Mouse (Mus musculus): ENCODE results near the gene Gm44965.
"Not testable (repeated sequence)": the region's sequence is repeated elsewhere in the genome, so short reads cannot be mapped to it uniquely, and the experiment has no call there.

The Gm44965 gene

DNA sequence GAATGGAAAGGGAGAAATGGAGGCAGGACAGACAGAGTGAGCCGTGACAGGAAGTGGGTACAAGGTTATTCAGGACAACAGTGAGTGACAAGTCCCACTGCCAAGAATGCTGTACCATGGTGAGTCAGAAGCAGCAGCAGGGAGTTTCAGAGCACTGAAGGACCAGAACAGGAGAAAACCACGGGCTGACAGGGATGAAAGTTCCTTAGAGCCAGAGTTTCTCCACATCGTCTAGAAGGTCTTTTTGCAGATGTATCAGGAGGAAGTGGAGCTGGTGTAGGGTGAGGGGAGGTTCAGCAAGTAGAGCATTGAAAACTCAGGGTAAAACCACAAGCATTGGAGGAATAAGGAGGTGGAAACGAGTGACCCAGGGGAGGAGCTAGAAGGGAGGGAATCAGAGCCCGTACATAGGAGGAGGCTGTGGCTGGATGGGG, 14.5 kb upstream of the Gm44965 start:
- in situ Hi-C loops (cut with MboI), result no loop called here

DNA sequence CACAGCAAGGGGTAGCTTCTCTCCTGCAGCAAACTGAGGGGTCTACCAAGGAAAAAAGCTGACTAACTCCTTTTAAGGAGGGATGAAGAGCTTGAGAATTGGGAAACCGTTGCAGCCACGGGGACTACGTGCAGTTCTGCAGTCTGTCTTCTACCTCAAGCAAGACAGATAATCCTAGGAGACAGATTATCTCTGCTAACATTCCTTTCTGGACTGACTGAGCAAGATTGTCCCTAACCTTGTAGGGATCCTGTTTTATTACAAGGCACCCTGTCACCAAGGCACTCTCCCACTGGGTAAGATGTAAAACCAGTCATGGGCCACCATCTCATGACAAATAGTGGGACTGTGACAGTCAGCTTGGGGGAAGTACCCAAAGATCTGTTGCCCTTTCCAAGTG, 12.5 kb upstream of the Gm44965 start:
- in situ Hi-C loops (cut with MboI), result no loop called here

DNA sequence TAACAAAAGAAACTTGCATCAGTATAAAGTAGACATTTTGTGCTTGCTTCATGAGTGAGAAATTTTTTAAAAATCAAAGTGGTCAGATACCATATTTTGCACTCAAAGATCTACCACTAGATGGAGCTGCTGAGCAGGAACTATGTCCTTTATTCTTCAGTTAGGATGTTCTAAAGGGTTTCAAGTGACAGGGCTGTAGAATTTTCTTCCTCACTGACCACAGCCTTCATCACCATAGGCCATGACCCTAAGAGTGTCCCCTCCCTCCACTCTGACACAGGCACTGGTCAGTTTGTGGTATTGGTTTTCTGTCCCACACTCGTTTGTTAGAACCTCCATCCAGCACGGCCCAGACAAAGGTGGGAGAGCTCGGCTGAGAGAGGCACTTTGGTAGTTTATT, 11.7 kb upstream of the Gm44965 start:
- in situ Hi-C loops (cut with MboI), result no loop called here

DNA sequence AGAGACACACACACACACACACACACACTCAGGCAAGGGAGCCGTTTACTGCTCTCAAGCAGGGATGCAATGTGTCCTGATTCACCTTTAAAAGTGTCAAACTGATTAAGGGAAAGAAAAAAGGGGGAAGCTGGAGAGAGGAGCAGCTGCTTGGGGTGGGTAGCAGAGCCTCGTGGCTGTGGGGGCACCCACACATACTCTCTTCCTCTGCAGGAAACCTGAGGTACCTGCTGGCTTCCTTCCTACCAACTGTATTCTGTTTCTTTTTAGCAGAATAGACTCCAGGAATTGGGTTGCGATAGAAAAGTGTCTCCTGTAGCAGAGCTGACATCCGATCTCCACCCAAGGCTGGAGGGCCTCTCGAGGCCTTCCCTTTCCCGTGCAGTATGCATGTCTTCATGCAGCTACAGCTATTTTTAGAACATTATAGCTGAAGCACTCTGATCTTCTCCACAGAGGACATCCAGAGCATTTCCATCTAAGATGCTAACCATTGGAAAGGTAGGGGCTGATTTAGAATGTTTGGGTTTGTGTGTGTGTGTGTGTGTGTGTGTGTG, 4.5 kb upstream of the Gm44965 start, which contains the start of gene Gm45021:
TSS of gene Gm45021 (plus strand) at position 417 of the 557 bp plus-strand sequence.
- in situ Hi-C loops (cut with MboI), result no loop called here

DNA sequence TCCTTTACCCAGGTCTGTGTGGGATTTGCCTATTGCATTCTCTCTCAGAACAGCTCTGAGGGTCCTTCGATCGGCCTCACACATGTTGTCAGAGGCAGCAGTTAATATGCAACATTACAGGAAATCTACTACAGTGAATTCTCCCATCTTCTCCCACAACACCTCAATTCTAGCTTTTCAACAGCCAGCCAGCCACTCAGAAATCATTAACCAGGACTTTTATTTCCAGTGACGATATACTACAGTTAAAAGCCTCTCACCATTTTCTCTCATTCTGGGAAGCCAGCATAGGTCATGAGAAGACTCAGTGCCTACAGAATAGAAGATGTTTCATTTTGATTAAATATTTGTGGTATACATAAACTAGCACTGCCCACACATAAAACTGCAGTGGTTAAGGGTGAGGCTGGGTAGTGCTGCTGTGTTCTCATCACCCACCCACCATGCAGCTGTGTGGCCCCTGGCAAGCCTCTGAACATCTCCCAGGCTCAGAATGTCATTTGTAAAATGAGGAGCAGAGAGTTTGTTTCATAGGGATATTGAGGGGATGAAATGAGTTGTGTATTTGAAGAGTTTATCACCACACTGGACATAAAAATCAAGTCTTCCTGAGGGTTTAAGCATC, 2.4 kb upstream of the Gm44965 start:
- in situ Hi-C loops (cut with MboI), result no loop called here

DNA sequence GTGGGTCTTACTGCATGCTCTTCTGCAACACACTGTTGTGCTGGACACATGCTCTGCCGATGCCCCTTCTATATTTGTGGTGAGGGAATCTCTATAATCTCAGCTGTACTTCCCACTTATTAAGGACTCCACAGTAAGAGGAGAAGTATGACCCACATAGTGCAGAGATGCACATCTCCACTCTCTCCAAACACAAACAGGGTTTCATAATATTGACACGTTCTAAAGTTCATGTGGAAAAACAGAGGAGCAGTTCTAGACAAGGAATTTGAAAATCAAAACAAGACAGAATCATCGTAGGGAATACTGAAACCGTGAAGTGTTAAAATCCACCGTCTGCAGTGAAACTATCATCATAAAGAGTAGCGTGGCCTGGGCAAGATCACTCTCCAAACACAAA, 1.9 kb upstream of the Gm44965 start:
- in situ Hi-C loops (cut with MboI), result no loop called here

DNA sequence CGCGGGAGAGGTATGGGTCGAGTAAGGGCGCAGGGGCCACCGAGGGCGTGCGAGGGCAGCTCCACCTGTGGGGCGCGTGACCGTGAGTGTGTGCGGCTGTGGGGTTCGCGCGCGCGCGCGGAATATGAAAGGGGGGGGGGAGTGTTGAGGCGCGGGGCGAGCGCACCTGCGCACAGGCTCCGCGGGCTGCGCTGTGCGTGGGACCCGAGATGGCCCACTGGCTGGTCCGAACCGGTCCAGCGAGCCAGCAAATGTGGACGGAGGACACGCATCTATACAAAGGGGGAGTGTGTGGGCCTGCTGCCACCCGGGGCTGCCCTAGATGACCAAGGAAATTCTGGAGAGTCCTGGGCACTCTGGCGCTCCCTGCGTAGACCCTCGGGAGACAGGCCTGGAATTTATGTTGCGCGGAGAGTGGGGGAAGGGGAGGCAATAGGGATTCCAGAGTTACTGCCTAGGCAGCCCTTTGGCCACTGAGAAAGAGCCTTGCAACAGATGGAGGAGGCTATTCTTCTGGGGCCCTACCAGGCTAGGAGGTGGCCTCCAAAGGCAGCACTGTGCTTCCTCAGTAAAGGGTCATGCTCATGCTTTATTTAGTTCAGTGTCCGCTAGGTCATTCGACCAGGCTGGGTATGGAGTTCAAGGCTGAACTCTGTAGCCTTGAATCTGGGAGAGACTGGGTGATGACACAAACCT, 450 bp downstream of the Gm44965 start:
- in situ Hi-C loops (cut with MboI), result no loop called here

DNA sequence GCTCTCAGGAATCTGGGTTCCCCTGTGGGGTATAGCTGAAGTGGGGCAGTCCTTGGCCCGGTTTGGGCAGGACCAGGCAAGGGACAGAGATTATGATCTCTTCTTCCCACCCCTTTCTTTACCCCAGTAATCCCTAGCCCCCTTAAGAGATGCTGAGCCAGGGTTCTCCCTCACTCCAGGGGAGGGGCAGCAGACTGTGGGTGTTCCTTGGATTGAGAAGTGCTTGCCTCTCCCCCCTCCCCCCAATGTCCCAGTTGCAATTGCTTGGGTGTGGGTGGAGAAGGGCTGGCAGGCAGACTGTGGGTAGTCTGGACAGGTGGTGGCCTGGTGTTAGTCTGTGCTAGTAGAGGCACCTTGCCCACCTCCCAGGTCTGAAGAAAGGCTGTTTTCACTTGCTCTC, 1.5 kb downstream of the Gm44965 start:
- in situ Hi-C loops (cut with MboI), result no loop called here

DNA sequence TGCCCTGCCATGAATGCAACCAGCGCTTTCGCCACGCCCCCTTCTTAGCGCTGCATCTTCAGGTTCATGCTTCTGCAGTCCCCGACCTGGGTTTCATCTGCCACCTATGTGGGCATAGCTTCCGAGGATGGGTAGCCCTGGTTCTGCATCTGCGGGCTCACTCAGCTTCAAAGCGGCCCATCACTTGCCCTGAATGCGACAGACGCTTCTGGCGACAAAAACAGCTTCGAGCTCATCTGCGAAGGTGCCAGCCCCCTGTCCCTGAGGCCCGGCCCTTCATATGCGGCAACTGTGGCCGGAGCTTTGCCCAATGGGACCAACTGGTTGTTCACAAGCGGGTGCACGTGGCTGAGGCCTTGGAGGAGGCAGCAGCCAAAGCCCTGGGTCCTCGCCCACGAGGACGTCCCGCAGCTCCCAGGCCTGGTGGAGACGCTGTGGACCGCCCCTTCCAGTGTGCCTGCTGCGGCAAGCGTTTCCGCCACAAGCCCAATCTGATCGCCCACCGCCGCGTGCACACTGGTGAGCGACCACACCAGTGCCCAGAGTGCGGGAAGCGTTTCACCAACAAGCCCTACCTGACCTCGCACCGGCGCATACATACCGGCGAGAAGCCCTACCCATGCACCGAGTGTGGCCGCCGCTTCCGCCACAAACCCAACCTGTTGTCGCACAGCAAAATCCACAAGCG, 2.9 kb downstream of the Gm44965 start:
- in situ Hi-C loops (cut with MboI), result no loop called here

DNA sequence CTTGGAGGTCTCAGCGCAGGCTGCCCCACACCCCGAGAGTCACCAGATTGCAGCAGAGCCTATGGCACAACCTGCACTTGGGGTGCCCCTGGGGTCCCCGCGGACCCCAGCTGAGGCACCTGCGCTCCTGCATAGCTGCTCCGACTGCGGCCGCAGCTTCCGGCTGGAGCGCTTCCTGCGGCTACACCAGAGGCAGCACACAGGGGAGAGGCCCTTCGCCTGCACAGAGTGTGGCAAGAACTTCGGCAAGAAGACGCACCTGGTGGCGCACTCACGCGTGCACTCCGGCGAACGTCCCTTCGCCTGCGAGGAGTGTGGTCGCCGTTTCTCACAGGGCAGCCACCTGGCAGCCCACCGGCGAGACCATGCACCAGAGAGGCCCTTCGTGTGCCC, 3.5 kb downstream of the Gm44965 start:
- in situ Hi-C loops (cut with MboI), result no loop called here

DNA sequence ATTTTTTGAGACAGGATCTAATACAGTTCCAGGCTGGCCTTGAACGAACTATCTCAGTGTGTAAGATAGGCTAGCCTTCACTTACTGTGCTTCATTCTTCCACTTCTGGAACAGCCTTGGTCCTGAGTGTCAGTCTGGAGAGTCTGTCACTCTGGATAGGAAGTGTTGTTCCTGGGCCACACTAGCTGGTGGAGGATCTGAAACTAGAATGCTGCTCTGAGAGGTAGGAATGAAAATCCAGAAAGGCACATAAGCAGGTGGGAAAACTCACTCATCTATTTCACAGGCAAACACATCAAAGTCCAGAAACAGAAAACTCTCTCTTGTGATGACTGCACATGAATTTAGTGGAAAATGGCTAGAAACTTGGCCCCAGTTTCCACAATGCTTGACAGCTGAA, 6.9 kb downstream of the Gm44965 start:
- in situ Hi-C loops (cut with MboI), result no loop called here

DNA sequence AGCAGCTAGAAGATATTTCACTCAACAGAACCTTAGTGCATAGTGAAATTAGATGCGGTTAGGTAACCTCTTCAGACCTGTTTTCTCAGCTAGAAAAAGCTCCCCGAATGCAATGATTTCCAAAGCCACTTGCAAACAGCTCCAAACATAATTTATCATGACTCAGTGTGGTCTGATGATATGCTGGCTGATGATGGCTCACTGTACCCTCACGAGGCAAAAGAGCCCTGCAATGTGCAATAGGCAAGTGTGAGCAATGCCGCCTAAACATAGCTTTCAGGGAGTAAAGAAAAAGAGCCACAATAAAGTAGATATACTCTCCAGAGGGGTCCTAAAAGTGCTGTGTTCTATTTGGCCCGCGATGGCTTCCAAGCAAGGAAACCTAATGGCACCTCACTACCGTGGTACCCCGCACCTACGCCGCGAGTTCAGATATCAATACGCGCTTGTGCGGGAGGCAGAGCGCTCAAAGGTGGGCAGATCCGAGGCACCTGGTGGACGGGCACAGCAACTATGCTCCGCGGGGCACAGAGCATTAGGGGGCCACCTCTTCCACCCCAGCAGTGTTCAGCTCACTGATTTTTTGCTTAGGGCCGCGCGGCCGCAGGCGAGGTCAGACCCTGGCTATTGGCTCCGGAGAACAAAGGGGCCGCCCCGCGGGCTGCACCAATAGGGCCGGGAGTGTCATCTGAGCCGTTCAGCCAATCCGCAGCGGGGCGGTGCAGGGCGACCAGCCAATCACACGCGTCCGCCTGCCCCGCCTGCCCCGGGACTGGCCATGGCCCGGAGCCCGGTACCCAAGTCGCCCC, 7.7 kb downstream of the Gm44965 start, which contains the start of gene Zfp775:
TSS of gene Zfp775 (plus strand) at position 793 of the 809 bp plus-strand sequence.
- in situ Hi-C loops (cut with MboI), result no loop called here

DNA sequence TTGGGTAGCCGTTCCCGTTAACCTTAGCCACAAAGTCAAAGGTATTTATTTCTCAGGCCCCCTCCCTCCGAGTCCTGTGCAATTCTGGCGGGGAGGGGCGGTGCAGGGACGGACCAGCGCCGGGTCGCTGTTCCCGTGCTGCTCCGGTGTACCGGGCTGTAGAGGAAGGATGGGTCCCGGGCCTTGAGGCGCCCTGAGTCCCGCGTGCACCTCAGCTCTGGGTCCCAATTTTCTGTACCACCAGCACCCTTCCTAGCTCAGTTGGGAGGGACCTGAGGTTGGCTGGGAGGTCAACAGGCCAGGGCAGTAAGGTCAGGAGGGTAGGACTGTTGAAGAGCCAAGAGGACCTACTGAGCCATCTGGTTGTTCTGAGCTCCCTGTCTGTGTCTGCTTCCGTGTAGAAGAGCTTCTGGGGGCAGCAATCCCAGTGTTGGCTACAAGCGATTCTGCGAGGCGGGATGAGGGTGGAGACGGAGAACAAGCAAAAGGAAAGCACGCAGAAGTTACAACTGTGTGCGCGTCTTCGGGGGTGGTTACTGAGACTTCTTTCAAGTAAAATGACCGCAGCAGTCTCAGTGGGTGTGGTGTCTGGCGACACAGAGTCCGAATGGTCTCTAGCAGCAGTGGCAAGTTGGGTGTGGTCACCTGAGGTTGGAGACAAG, 8.5 kb downstream of the Gm44965 start:
- in situ Hi-C loops (cut with MboI), result no loop called here

DNA sequence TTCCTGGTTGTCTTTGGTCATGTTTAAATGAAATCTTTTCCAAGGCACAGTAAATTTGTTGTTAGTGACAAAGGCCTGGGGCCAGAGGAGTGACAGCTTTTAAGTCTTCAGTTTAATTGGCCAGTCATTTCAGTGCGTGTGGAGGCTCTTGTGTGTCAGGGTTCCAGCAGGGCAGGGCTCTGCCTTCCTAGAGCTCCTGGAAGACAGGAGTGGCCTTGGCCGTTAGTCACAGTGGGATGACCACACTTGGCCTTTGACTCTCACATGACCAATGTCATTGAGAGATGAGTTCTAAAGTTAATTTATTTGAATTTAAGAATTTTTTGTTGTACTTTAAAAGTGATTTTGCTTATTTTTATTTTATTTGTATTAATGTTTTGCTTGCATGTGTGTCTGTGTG, 14.4 kb downstream of the Gm44965 start:
- in situ Hi-C loops (cut with MboI), result no loop called here

DNA sequence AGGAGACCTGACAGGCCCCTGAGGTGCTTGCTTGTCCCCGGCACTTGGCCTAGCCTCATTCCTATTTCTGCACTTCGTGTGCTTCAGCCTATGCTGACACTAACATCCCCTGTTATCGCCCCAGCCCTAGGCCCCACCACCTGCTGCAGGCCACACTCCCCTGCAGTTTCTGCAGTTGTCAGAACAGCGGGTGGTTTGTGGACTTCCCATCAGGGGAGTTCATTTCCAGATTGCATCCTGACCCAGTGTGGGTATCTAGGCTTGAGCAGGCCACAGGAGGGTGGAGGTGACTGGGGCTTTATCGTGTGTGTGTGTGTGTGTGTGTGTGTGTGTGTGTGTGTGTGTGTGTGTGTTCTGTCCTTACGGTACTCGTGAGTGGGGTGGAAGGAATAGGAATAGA, 15.8 kb downstream of the Gm44965 start:
- in situ Hi-C loops (cut with MboI), result no loop called here

DNA sequence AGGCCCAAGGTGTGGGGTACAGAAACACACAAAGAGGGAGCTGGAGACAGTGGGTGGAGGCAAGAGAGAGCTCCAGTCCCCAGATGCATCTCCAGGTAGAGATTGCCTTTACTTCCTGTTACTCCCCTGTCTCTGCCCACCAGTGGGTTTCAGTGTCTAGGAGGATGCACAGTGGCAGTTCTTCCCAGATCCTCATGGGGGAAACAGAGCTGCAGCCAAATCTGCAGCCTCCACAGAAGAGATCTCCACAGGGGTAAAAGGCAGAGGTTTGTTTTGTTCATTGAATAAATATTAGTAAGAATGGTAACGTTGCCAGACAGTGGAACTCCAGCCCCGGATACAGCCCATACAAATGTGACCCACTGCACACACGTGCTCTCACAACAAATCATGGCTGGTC, 16.9 kb downstream of the Gm44965 start:
- in situ Hi-C loops (cut with MboI), result no loop called here

DNA sequence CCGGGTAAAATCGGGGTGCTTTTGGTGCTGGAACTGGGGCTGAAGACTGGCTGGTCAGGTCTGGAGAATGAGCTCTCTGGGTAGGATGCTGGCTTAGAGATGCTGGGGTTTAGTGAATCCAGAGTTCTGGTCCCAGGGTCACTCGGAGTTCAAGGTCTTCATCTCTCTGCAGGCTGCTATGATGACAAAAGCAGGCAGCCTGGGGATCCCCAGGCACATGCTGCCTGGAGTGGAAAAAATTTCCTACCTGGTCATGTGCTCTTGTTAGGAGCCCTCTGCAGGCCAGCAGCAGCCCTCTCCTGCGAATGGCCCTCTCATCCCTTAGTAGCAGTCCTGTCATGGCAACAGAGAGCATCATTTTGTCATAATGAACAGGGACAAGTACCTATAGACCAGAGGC, 19.7 kb downstream of the Gm44965 start:
- in situ Hi-C loops (cut with MboI), result no loop called here

DNA sequence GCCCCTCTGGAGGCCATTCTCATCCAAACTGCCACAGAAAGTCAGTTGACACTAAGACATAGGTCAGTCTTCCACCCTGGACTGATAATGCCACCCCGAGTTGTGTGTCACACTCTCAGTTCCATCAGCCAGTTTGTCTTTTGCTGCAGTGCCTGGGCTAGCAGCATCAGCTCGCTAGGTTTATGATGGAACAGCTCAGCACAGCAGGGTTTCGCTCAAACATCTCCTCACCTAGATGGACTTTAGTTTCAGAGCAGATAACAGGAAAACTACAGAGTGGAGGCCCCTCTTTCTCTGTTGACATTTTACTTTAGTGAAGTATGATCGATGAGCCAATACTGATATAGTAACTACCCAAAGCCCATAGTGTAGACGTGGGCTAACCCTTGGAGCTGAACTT, 21.0 kb downstream of the Gm44965 start:
- in situ Hi-C loops (cut with MboI), result no loop called here

DNA sequence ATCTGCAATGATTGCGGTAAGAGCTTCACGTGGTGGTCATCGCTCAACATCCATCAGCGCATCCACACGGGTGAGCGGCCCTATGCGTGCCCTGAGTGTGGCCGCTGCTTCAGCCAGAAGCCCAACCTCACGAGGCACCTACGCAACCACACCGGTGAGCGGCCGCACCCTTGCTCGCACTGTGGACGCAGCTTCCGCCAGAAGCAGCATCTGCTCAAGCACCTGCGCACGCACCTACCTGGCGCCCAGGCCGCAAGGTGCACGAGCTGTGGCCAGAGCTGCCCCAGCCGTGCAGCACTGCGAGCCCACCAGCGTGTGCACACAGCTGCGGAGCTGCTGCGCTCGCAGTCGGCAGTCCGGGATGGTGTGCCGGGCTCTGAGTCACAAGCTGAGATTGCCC, 26.3 kb downstream of the Gm44965 start:
- in situ Hi-C loops (cut with MboI), result no loop called here

DNA sequence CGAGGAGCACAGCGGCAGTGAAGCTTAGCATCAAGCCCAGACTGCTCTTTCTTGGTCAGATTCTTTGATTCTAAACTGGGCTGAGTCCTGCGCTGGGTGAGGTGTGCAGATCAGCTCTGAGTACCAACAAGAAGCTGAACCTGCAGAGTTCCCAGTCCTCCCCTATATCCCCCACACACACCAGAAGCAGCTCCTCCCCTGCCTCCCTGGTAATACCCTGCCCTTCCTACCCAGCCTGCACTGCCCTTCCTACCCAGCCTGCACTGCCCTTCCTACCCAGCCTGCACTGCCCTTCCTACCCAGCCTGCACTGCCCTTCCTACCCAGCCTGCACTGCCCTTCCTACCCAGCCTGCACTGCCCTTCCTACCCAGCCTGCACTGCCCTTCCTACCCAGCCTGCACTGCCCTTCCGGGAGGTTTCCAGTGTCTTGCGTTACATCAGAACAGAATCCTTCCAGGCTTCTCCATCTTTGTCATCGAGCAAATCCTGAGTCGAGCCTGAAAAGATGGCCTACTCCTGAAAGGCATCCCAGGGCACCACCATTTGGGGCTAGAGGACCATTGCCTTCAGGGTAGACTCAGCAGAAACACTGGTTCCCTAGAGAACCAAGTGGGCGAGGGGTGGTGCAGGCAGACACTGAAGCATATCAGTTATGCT, 28.6 kb downstream of the Gm44965 start:
- in situ Hi-C loops (cut with MboI), result not testable (repeated sequence)

DNA sequence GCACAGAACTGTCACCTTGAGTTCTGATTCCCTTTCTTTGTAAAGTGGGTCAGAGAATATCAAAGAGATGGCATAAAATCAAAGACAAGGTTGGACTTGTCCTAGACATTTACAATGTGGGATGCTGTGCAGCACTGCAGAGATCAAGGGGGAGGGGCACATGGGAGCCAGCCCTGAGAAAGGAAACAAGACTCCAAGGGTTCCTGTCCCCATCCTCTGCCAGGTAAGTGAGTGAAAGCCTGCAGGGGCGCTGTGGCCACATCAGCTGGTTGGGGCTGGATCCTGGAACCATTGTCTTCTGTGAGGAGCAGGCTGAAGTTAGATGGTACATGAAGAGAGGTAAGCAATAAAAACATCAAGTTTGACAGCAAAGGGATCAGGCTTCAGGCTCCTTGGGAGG, 29.7 kb downstream of the Gm44965 start:
- in situ Hi-C loops (cut with MboI), result no loop called here

Data from mature B cell (primary cell).